Mouse (Mus musculus) ovary, postnatal 36 days (tissue): ENCODE results near the gene Cct3.
A peak's percentile ranks its signal among the peaks of the same experiment; 100 is the strongest.
"Not testable (repeated sequence)": the region's sequence is repeated elsewhere in the genome, so short reads cannot be mapped to it uniquely, and the experiment has no call there.

Source experiments
- DNase-seq: peaks from one replicate; pipeline ENCODE4 v3.0.0; 2022; ENCODE audit warnings: low spot score, mixed read lengths

The Cct3 gene

GRCm38 (mm10) chr3:88361096-88361495 lies 64.2 kb downstream of the Cct3 start:
- no peak for DNase-seq

DNA sequence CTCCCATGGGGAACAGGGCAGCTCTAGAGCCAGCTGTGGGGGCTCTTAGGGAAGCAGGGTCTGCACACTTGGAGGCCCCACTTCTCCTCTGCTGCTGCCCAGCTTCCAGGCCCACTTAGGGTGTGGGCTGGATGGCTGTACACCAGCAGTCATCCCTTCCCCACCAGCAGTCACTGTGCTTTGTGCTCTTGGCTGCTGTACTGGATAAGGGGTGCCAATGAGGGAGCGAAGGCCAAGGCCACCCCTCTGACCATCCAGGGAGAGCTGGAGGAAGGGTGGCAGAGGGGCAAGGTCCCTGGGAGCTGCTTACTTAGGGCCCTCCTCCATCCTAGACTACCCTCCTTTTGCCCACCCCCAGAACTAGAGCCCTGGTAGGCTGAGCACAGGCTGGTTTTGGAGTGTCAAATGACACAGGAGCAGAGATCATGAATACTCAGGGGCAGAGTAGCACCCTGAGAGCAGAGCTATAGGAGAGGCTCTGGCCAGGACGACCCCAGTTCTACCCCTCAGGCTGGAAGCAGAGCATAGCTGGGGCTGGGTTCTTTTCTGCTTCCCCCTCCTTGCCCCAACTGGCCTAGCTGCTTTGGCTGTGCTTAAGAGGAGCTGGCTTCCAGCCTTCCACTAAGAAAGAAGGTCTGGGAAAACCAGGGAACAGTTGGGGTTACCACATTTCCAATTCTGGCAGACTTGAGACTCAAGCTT lies 64.8 kb downstream of the Cct3 start:
- DNase-seq, result no peak

GRCm38 (mm10) chr3:88363700-88364099 lies 66.8 kb downstream of the Cct3 start:
- DNase-seq, result no peak

GRCm38 (mm10) chr3:88364337-88364736 lies 67.4 kb downstream of the Cct3 start, which contains the start of gene Paqr6:
Gene Paqr6 (plus strand): TSS chr3:88364584.
- peak; percentile 81 for DNase-seq

- peak; percentile 5 for DNase-seq
These were observed 68.9 kb downstream of the Cct3 start for GRCm38 (mm10) chr3:88365705-88366361.

GRCm38 (mm10) chr3:88366830-88367428 lies 70.0 kb downstream of the Cct3 start:
- peak; percentile 60 for DNase-seq

- not testable (repeated sequence) for DNase-seq
These were observed 70.6 kb downstream of the Cct3 start for GRCm38 (mm10) chr3:88367517-88367916.

- peak; percentile 2 for DNase-seq
These were observed 71.6 kb downstream of the Cct3 start for GRCm38 (mm10) chr3:88368511-88368910.
